Comparison of ENCODE assay signal across 14 mouse cellular contexts in genomic region chr7:67836117-67836949, GRCm38 (mm10).
A peak's percentile ranks its signal among the peaks of the same experiment; 100 is the strongest.
DNase-seq lines count a peak whose midpoint lies in the region; ATAC-seq lines count a peak whose summit lies in the region.
"Had no signal": no experiment of that assay in that cellular context is flagged by ENCODE, and none has a peak within 500 bp of the region (broad histone marks: within the 10 kb centered on the region; RNA-seq: fewer than 3 reads in every experiment).

No protein-coding gene starts in this region.

- DNase-seq in cerebellum, postnatal 14 days, result peak; percentile 34 to 55
- no peak for DNase-seq in cerebellum, adult 9-10 months
- DNase-seq in midbrain, embryonic 14.5 days, result peak; percentile 31
- peak; percentile 44 for DNase-seq in kidney, adult 9 months
- DNase-seq in lung, postnatal 4 days, result peak; percentile 13 to 29
- no peak for DNase-seq in right cerebral cortex, adult 2 months (ENCODE audit: low spot score in 2 of 2)
- DNase-seq in thymus, postnatal 25 days, result no peak
- DNase-seq: adrenal gland, adult 2 months; cerebellum, adult 8-10 months; heart, adult 2 months; thymus, postnatal 14 days had no signal

- H3K9me3 ChIP-seq in midbrain, embryonic 14.5 days (ENCODE audit: control insufficient read depth, low read length), result no peaks in the 10 kb centered on the region
- no peaks in the 10 kb centered on the region; the same call in 1 of the 2 replicates for H3K9me3 ChIP-seq in midbrain, embryonic 13.5 days
- H3K9me3 ChIP-seq: intestine, embryonic 15.5 days had no signal

- 89% methylated on average over 18 of the region's 18 CpGs for WGBS in midbrain, embryonic 14.5 days
- WGBS in midbrain, embryonic 13.5 days, result 87% methylated on average over 18 of the region's 18 CpGs

- no peak for ATAC-seq in midbrain, embryonic 14.5 days (ENCODE audit: low FRiP score, low TSS enrichment)
- no peak for ATAC-seq in midbrain, embryonic 13.5 days
- ATAC-seq: forebrain, embryonic 15.5 days; intestine, embryonic 15.5 days had no signal

- H3K9ac ChIP-seq in midbrain, embryonic 14.5 days (replicated peaks; ENCODE audit: low read length), result no peak overlapping the region
- no peak overlapping the region for H3K9ac ChIP-seq in midbrain, embryonic 13.5 days (replicated peaks)
- H3K9ac ChIP-seq: forebrain, embryonic 15.5 days; intestine, embryonic 15.5 days had no signal

- H3K27me3 ChIP-seq in midbrain, embryonic 14.5 days (ENCODE audit: control insufficient read depth, insufficient read depth, low read length), result no peaks in the 10 kb centered on the region
- no peaks in the 10 kb centered on the region for H3K27me3 ChIP-seq in midbrain, embryonic 13.5 days
- H3K27me3 ChIP-seq: forebrain, embryonic 15.5 days; intestine, embryonic 15.5 days had no signal

- no peak overlapping the region for H3K4me3 ChIP-seq in midbrain, embryonic 14.5 days (replicated peaks; ENCODE audit: low read depth, low read length)
- H3K4me3 ChIP-seq in midbrain, embryonic 13.5 days (replicated peaks), result no peak overlapping the region
- H3K4me3 ChIP-seq: forebrain, embryonic 15.5 days; heart, adult 2 months; intestine, embryonic 15.5 days had no signal

- H3K27ac ChIP-seq in midbrain, embryonic 14.5 days (replicated peaks; ENCODE audit: low read depth, low read length), result no peak overlapping the region
- no peak overlapping the region for H3K27ac ChIP-seq in midbrain, embryonic 13.5 days
- H3K27ac ChIP-seq: forebrain, embryonic 15.5 days; heart, adult 2 months; intestine, embryonic 15.5 days had no signal

- no peaks in the 10 kb centered on the region for H3K4me1 ChIP-seq in midbrain, embryonic 14.5 days (ENCODE audit: control insufficient read depth, insufficient read depth, low read length)
- H3K4me1 ChIP-seq in midbrain, embryonic 13.5 days (replicated peaks), result no peaks in the 10 kb centered on the region
- H3K4me1 ChIP-seq: intestine, embryonic 15.5 days had no signal

- no peak overlapping the region for H3K4me2 ChIP-seq in midbrain, embryonic 14.5 days (ENCODE audit: low read length)
- no peak overlapping the region for H3K4me2 ChIP-seq in midbrain, embryonic 13.5 days (replicated peaks)
- H3K4me2 ChIP-seq: forebrain, embryonic 15.5 days; intestine, embryonic 15.5 days had no signal

- no peaks in the 10 kb centered on the region for H3K36me3 ChIP-seq in midbrain, embryonic 14.5 days (ENCODE audit: control insufficient read depth, insufficient read depth, low read length)
- H3K36me3 ChIP-seq in midbrain, embryonic 13.5 days, result 0 out of 2 replicates have a peak, but pooled peaks cover 2% of the 10 kb centered on the region
- H3K36me3 ChIP-seq: forebrain, embryonic 15.5 days; intestine, embryonic 15.5 days had no signal

Comparison
In these comparisons a context has a peak if more than half of its experiments do, and no peak if none do; other contexts are left out.
1. DNase-seq: peak in cerebellum, postnatal 14 days (2 of 2), midbrain, embryonic 14.5 days (single experiment), kidney, adult 9 months (single experiment) and lung, postnatal 4 days (2 of 2); none in cerebellum, adult 9-10 months (single experiment), right cerebral cortex, adult 2 months (0 of 2) and thymus, postnatal 25 days (single experiment).